In the genomic region with DNA sequence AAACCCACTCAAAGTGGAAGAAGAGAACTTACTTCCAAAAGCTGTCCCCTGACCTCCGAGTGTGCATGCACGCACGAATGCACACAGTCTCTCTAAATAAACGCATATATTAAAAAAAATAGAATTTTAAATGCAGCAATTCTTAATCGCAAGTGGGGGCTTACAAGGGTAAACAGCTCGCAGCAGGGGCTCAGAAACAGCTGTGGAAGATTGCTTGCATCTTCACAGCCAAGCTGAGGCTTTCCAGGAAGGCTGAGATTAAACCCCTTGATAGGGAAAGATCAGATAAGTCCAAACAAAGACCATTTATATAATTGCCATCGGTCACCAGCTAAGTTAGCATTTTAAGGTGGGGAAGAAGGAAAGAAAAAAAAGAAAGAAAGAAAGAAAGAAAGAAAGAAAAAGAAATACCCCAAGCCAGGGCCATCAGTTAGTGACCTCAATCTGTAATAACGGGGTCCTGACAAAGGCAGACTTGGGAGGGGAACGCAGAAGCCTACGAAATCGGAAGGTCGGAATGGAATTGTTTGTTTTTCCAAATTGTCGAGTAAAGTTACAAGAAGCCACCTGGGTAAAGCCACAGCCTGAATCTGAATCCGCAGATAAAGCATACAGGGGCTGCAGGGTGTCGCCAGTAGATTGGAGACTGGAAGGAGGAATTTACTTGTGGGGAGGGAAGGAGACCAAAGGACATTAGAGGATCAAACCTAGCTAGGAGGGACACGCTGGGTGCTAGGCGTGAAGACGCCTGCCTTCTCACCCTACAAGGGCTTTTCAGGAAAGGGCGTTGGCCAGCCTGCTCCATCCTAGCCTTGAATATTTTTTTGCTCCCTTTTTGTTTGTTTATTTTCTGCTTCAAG, we compare ENCODE assay signal across 9 mouse cellular contexts.
DNase-seq lines count a peak whose midpoint lies in the region; ATAC-seq and TF ChIP-seq lines count a peak whose summit lies in the region.
"Had no signal": no experiment of that assay in that cellular context is flagged by ENCODE, and none has a peak within 500 bp of the region (broad histone marks: within the 10 kb centered on the region; RNA-seq: fewer than 3 reads in every experiment).

No protein-coding gene starts in this region.

- no peak overlapping the region for H3K9ac ChIP-seq in kidney, embryonic 15.5 days
- H3K9ac ChIP-seq in embryonic facial prominence, embryonic 14.5 days (ENCODE audit: low read depth, low read length), result no peak overlapping the region
- no peak overlapping the region for H3K9ac ChIP-seq in midbrain, embryonic 13.5 days (replicated peaks)

- ATAC-seq in kidney, embryonic 15.5 days (replicated peaks; ENCODE audit: low FRiP score), result no peak
- ATAC-seq in embryonic facial prominence, embryonic 14.5 days (ENCODE audit: low read depth), result no peak
- ATAC-seq in midbrain, embryonic 13.5 days, result no peak

- 5% methylated on average over 19 of the region's 19 CpGs for WGBS in kidney, embryonic 15.5 days
- 7% methylated on average over 19 of the region's 19 CpGs for WGBS in embryonic facial prominence, embryonic 14.5 days
- 5% methylated on average over 19 of the region's 19 CpGs for WGBS in midbrain, embryonic 13.5 days

- H3K4me2 ChIP-seq in kidney, embryonic 15.5 days, result peak overlapping the region; percentile 34
- peak overlapping the region; percentile 43; the same call in 1 of the 2 replicates for H3K4me2 ChIP-seq in embryonic facial prominence, embryonic 14.5 days (ENCODE audit: low read depth, low read length)
- peak overlapping the region; percentile 28; the same call in 1 of the 2 replicates for H3K4me2 ChIP-seq in midbrain, embryonic 13.5 days (replicated peaks)

- H3K4me1 ChIP-seq in kidney, embryonic 15.5 days, result peaks cover 29% of the 10 kb centered on the region
- H3K4me1 ChIP-seq in embryonic facial prominence, embryonic 14.5 days (ENCODE audit: control insufficient read depth, insufficient read depth, low read length), result peaks cover 17% of the 10 kb centered on the region
- peaks cover 51% of the 10 kb centered on the region for H3K4me1 ChIP-seq in midbrain, embryonic 13.5 days (replicated peaks)

- peaks cover 4% of the 10 kb centered on the region; the same call in 1 of the 2 replicates for H3K9me3 ChIP-seq in kidney, embryonic 15.5 days (replicated peaks)
- 0 out of 2 replicates have a peak, but pooled peaks cover 3% of the 10 kb centered on the region for H3K9me3 ChIP-seq in embryonic facial prominence, embryonic 14.5 days (ENCODE audit: control insufficient read depth, low read length)
- no peaks in the 10 kb centered on the region for H3K9me3 ChIP-seq in midbrain, embryonic 13.5 days

- H3K4me3 ChIP-seq in kidney, embryonic 15.5 days (replicated peaks), result 0 out of 2 replicates have a peak overlapping the region, but pooled peaks have one; percentile 0
- no peak overlapping the region for H3K4me3 ChIP-seq in embryonic facial prominence, embryonic 14.5 days (ENCODE audit: low read depth, low read length)
- 0 out of 2 replicates have a peak overlapping the region, but pooled peaks have one; percentile 1 for H3K4me3 ChIP-seq in midbrain, embryonic 13.5 days (replicated peaks)

- DNase-seq in kidney, adult 11 months, result no peak
- peak; percentile 48 for DNase-seq in brain, embryonic 14.5 days (ENCODE audit: low read depth)
- DNase-seq in embryonic facial prominence, embryonic 14.5 days (ENCODE audit: low spot score), result no peak
- DNase-seq in adrenal gland, postnatal 36 days, result no peak
- no peak for DNase-seq in frontal cortex, postnatal 14 days (ENCODE audit: low spot score in 2 of 2)
- DNase-seq: right cerebral cortex, adult 18-20 months; thymus, postnatal 36 days had no signal

- no peak for TF ChIP-seq CTCF in brain, embryonic 14.5 days (IDR thresholded peaks at IDR 0.05; ENCODE audit: borderline replicate concordance, extremely low read depth, insufficient read depth, insufficient read length)

- H3K27me3 ChIP-seq in kidney, embryonic 15.5 days, result peaks cover 84% of the 10 kb centered on the region
- peaks cover 44% of the 10 kb centered on the region for H3K27me3 ChIP-seq in embryonic facial prominence, embryonic 14.5 days (replicated peaks; ENCODE audit: control insufficient read depth, insufficient read depth, low read length)
- peaks cover 11% of the 10 kb centered on the region for H3K27me3 ChIP-seq in midbrain, embryonic 13.5 days

- H3K27ac ChIP-seq in kidney, embryonic 15.5 days, result no peak overlapping the region
- H3K27ac ChIP-seq in embryonic facial prominence, embryonic 14.5 days (replicated peaks; ENCODE audit: low read depth, low read length), result no peak overlapping the region
- H3K27ac ChIP-seq in midbrain, embryonic 13.5 days, result no peak overlapping the region

- no peak for TF ChIP-seq POLR2A in brain, embryonic 14.5 days (IDR thresholded peaks at IDR 0.05; ENCODE audit: borderline replicate concordance, extremely low read depth, insufficient read depth, insufficient read length, poor library complexity, severe bottlenecking)

- no peaks in the 10 kb centered on the region for H3K36me3 ChIP-seq in kidney, embryonic 15.5 days
- H3K36me3 ChIP-seq in embryonic facial prominence, embryonic 14.5 days (ENCODE audit: control insufficient read depth, insufficient read depth, low read length), result no peaks in the 10 kb centered on the region
- no peaks in the 10 kb centered on the region for H3K36me3 ChIP-seq in midbrain, embryonic 13.5 days
